Mouse (Mus musculus): Measurements from ENCODE around the gene Gas2l1. TPM values are rescaled to one million over a fixed set of nuclear protein-coding genes. Genes with fewer than 3 reads are reported as not detected.

Gene Gas2l1
- total RNA-seq, 2 experiments from 2014 or later: 19.0 to 21.2 TPM

GRCm38 (mm10) chr11:5052200-5052854, 12.8 kb downstream of the Gas2l1 start:
- DNase-seq (ENCODE audit: low spot score): no peak
- intact Hi-C loops (cut with DNase I): no loop called here

- DNase-seq (ENCODE audit: low spot score): no peak
- intact Hi-C loops (cut with DNase I): no loop called here
Measured at GRCm38 (mm10) chr11:5051629-5052028, 13.5 kb downstream of the Gas2l1 start.

GRCm38 (mm10) chr11:5046321-5046926, 18.7 kb downstream of the Gas2l1 start:
- intact Hi-C loops (cut with DNase I): no loop called here

GRCm38 (mm10) chr11:5042645-5043381, 22.3 kb downstream of the Gas2l1 start:
- intact Hi-C loops (cut with DNase I): no loop called here
- no peak for DNase-seq (ENCODE audit: low spot score)

More at GRCm38 (mm10) chr11:5046321-5046926, 18.7 kb downstream of the Gas2l1 start:
- no peak for DNase-seq (ENCODE audit: low spot score)

- no peak for DNase-seq (ENCODE audit: low spot score)
- intact Hi-C loops (cut with DNase I): no loop called here
Measured at GRCm38 (mm10) chr11:5041144-5041780, 23.9 kb downstream of the Gas2l1 start.

- intact Hi-C loops (cut with DNase I): no loop called here
- no peak for DNase-seq (ENCODE audit: low spot score)
Measured at GRCm38 (mm10) chr11:5040585-5040984, 24.5 kb downstream of the Gas2l1 start.

- intact Hi-C loops (cut with DNase I): no loop called here
Measured at GRCm38 (mm10) chr11:5037146-5037854, 27.8 kb downstream of the Gas2l1 start.

GRCm38 (mm10) chr11:5035421-5035820, 29.7 kb downstream of the Gas2l1 start:
- intact Hi-C loops (cut with DNase I): no loop called here

More at GRCm38 (mm10) chr11:5037146-5037854, 27.8 kb downstream of the Gas2l1 start:
- DNase-seq (ENCODE audit: low spot score): no peak

GRCm38 (mm10) chr11:5033136-5033535, 32.0 kb downstream of the Gas2l1 start:
- intact Hi-C loops (cut with DNase I): no loop called here
- DNase-seq (ENCODE audit: low spot score): peak; percentile 34

More at GRCm38 (mm10) chr11:5035421-5035820, 29.7 kb downstream of the Gas2l1 start:
- DNase-seq (ENCODE audit: low spot score): no peak

GRCm38 (mm10) chr11:5032706-5033105, 32.4 kb downstream of the Gas2l1 start:
- intact Hi-C loops (cut with DNase I): no loop called here
- DNase-seq (ENCODE audit: low spot score): no peak

GRCm38 (mm10) chr11:5028228-5028627, 36.9 kb downstream of the Gas2l1 start:
- DNase-seq (ENCODE audit: low spot score): no peak
- intact Hi-C loops (cut with DNase I): no loop called here

- no peak for DNase-seq (ENCODE audit: low spot score)
- intact Hi-C loops (cut with DNase I): no loop called here
Measured at GRCm38 (mm10) chr11:5025108-5025507, 40.0 kb downstream of the Gas2l1 start.

GRCm38 (mm10) chr11:5017506-5017905, 47.6 kb downstream of the Gas2l1 start:
- intact Hi-C loops (cut with DNase I): no loop called here
- no peak for DNase-seq (ENCODE audit: low spot score)

GRCm38 (mm10) chr11:5016286-5016685, 48.8 kb downstream of the Gas2l1 start:
- intact Hi-C loops (cut with DNase I): no loop called here
- no peak for DNase-seq (ENCODE audit: low spot score)

GRCm38 (mm10) chr11:5015720-5016119, 49.4 kb downstream of the Gas2l1 start:
- DNase-seq (ENCODE audit: low spot score): peak; percentile 44
- intact Hi-C loops (cut with DNase I): loop anchor here (1.0 kb wide), 1 partner anchor 50 kb away; the partner anchor contains the start of gene Gas2l1

GRCm38 (mm10) chr11:5012213-5012715, 52.9 kb downstream of the Gas2l1 start:
- intact Hi-C loops (cut with DNase I): no loop called here
- no peak for DNase-seq (ENCODE audit: low spot score)

GRCm38 (mm10) chr11:5011480-5011879, 53.6 kb downstream of the Gas2l1 start:
- intact Hi-C loops (cut with DNase I): no loop called here
- no peak for DNase-seq (ENCODE audit: low spot score)

GRCm38 (mm10) chr11:5010205-5010604, 54.9 kb downstream of the Gas2l1 start:
- DNase-seq (ENCODE audit: low spot score): no peak
- intact Hi-C loops (cut with DNase I): no loop called here

- intact Hi-C loops (cut with DNase I): no loop called here
- no peak for DNase-seq (ENCODE audit: low spot score)
Measured at GRCm38 (mm10) chr11:5009354-5010074, 55.6 kb downstream of the Gas2l1 start.
